Mouse (Mus musculus): ENCODE measurements at regions not wholly inside any gene's neighbourhood (a gene's known extent, or its start where the extent isn't known, plus 50 kb on each side); places are given as distances from the start of the nearest gene placed in this dataset.

DNA sequence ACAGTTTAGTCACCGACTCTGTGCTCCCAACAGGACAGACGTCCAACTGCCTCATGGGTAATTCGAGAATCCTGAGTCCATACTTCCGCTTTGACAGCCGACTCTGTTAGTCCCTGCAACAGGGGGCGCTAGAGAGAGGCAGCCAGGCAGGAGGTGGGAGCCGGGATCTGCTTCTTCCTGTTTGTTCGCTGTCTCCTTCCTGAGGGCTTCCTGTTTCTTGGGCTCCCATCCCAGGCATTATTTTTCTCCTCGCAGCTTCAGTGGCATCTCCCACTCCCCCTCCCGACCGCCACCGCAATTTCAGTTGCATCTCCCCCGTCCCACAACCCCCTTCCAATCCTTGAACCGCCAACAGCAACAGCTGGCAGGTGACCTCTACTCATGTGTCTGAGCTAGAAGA, 211.1 kb downstream of the Xxylt1 start:
- Histone ChIP-seq H3K9me3 (ENCODE audit: control insufficient read depth) (no peaks in the 10 kb centered on the region), H3K4me2 (replicated peaks; ENCODE audit: low read depth) (no peak overlapping the region), H3K4me1 (replicated peaks; ENCODE audit: control insufficient read depth, insufficient read depth, low read length) (0 out of 2 replicates have a peak, but pooled peaks cover 4% of the 10 kb centered on the region), H3K27me3 (replicated peaks; ENCODE audit: control insufficient read depth, insufficient read depth, low read length) (no peaks in the 10 kb centered on the region), H3K27ac (ENCODE audit: low read depth, low read length) (no peak overlapping the region), H3K36me3 (ENCODE audit: control insufficient read depth, insufficient read depth) (no peaks in the 10 kb centered on the region), H3K4me3 (ENCODE audit: low read depth, low read length) (no peak overlapping the region), H3K9ac (ENCODE audit: low read depth, low read length) (no peak overlapping the region)
- ATAC-seq, result no peak
- peak; percentile 70 for TF ChIP-seq CTCF (IDR thresholded peaks at IDR 0.05; ENCODE audit: low read depth)
- WGBS, result 65% methylated on average over 14 of the region's 14 CpGs

DNA sequence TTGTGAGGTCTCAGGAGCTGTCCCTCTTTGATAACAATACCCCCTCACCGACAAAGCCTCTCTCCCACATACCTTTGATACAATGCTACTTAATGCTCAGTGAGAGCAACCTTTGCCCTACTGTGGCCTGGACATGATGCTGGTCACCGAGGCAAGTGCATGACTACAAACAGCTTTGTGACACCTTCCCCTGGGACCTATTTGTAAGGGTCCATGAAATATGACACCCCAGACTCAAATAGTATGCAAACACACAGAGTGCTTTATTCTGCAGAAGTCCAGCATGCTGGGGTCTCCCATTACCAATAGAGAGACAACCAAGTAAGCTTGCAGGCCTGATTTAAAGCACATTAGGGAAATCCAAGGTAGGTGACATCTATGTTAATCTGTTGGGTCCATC, 210.6 kb downstream of the Xxylt1 start:
- WGBS, result 36% methylated on average over 2 of the region's 2 CpGs
- no peak overlapping the region for H3K4me2 ChIP-seq (replicated peaks; ENCODE audit: low read depth)
- H3K27ac ChIP-seq (ENCODE audit: low read depth, low read length), result no peak overlapping the region
- ATAC-seq, result no peak
- no peak for TF ChIP-seq CTCF (IDR thresholded peaks at IDR 0.05; ENCODE audit: low read depth)
- H3K27me3 ChIP-seq (replicated peaks; ENCODE audit: control insufficient read depth, insufficient read depth, low read length), result no peaks in the 10 kb centered on the region
- H3K9ac ChIP-seq (ENCODE audit: low read depth, low read length), result no peak overlapping the region
- no peaks in the 10 kb centered on the region for H3K36me3 ChIP-seq (ENCODE audit: control insufficient read depth, insufficient read depth)
- H3K4me1 ChIP-seq (replicated peaks; ENCODE audit: control insufficient read depth, insufficient read depth, low read length), result 0 out of 2 replicates have a peak, but pooled peaks cover 4% of the 10 kb centered on the region
- no peak overlapping the region for H3K4me3 ChIP-seq (ENCODE audit: low read depth, low read length)
- no peaks in the 10 kb centered on the region for H3K9me3 ChIP-seq (ENCODE audit: control insufficient read depth)

DNA sequence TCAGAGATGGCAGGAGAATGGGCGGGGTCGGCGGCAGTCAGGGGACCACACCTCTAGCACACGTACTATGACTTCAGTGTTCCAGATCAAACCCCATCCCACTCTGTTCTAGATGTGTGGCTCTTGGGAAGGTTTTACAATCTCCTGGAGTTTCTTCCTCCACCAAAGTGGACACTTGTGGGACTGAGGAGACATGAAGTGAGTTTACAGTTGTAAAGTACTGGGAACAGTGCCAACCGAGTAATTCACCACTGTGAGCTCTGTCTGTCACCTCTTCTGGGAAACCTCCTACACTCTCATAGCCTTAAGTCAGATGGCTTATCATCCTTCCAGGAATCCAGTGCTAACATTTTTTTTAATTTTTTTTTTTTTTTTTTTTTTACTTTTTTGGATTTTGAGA, 209.1 kb downstream of the Xxylt1 start:
- peak; percentile 61 for ATAC-seq
- Histone ChIP-seq H3K27ac (ENCODE audit: low read depth, low read length) (no peak overlapping the region), H3K27me3 (replicated peaks; ENCODE audit: control insufficient read depth, insufficient read depth, low read length) (no peaks in the 10 kb centered on the region), H3K4me1 (replicated peaks; ENCODE audit: control insufficient read depth, insufficient read depth, low read length) (0 out of 2 replicates have a peak, but pooled peaks cover 4% of the 10 kb centered on the region), H3K36me3 (ENCODE audit: control insufficient read depth, insufficient read depth) (no peaks in the 10 kb centered on the region), H3K9ac (ENCODE audit: low read depth, low read length) (no peak overlapping the region), H3K9me3 (ENCODE audit: control insufficient read depth) (no peaks in the 10 kb centered on the region), H3K4me3 (ENCODE audit: low read depth, low read length) (no peak overlapping the region), H3K4me2 (replicated peaks; ENCODE audit: low read depth) (no peak overlapping the region)
- WGBS, result 64% methylated on average over 5 of the region's 5 CpGs
- no peak for TF ChIP-seq CTCF (IDR thresholded peaks at IDR 0.05; ENCODE audit: low read depth)

DNA sequence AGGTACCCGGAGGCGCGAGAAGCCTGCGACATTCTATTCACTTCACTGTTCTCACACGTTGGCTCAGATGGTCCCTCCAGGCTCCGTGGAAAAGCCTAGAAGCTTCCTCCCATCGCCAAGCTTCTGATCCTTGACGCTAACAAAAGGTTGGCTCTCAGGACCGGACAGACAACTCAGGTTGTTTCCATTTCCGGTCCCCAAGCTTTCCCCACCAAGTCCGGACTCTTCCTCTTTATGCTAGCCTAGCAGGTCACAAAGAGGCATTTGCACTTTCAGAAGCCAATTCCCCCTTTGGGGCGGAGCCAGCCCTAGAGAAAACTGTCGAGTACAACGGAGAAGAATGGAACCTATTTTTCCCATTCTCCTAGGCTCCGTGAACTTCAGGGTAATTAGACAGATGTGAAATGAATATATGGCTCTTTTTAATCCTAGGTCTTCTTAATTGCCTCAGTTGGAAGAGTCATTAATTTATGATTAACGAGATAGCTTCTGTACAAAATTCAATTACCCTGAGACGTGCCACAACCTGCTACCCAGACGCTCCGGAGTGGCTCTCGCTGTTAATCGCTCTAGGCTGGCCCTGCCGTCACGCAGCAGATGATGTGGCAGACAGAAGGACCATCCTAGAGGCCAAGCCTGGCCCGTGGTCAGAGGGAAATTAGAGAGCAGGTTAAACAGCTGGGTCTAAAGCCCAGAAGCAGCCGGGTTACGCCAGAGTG, 207.6 kb downstream of the Xxylt1 start:
- H3K27me3 ChIP-seq (replicated peaks; ENCODE audit: control insufficient read depth, insufficient read depth, low read length), result no peaks in the 10 kb centered on the region
- H3K4me3 ChIP-seq (ENCODE audit: low read depth, low read length), result no peak overlapping the region
- no peak for ATAC-seq
- H3K4me1 ChIP-seq (replicated peaks; ENCODE audit: control insufficient read depth, insufficient read depth, low read length), result 0 out of 2 replicates have a peak, but pooled peaks cover 4% of the 10 kb centered on the region
- H3K4me2 ChIP-seq (replicated peaks; ENCODE audit: low read depth), result peak overlapping the region; percentile 27; the same call in 1 of the 2 replicates
- 62% methylated on average over 26 of the region's 26 CpGs for WGBS
- no peak for TF ChIP-seq CTCF (IDR thresholded peaks at IDR 0.05; ENCODE audit: low read depth)
- H3K27ac ChIP-seq (ENCODE audit: low read depth, low read length), result no peak overlapping the region
- H3K9me3 ChIP-seq (ENCODE audit: control insufficient read depth), result no peaks in the 10 kb centered on the region
- no peaks in the 10 kb centered on the region for H3K36me3 ChIP-seq (ENCODE audit: control insufficient read depth, insufficient read depth)
- H3K9ac ChIP-seq (ENCODE audit: low read depth, low read length), result no peak overlapping the region

DNA sequence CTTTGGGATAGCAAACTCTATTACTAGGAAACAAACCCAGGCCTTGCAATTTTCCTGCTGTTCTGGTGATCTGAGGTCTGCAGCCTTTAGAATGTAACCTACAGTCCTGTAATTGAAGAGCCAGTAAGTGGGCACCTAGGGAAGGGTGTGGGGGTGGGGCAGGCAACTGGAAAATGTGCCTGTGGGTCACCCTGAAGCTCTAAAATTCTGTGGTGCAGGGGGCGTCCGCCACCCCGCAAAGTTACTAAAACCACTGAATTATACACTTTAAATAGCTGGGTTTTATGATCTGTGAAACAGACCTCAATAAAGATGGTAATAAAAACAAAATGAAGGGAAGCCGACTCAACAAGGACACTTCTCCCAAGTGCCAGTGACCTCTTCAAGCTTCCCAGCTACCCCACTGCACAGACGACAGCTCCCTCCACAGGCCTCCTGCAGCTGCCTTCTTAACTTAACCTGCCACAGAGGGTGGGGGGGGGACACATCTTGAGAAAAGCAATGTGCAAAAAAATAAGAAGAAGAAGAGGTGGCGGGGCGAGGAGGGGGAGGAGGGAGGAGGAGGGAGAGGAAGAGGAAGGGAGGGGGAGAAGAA, 205.9 kb downstream of the Xxylt1 start:
- Histone ChIP-seq H3K36me3 (ENCODE audit: control insufficient read depth, insufficient read depth) (no peaks in the 10 kb centered on the region), H3K27ac (ENCODE audit: low read depth, low read length) (no peak overlapping the region), H3K9ac (ENCODE audit: low read depth, low read length) (no peak overlapping the region), H3K27me3 (replicated peaks; ENCODE audit: control insufficient read depth, insufficient read depth, low read length) (no peaks in the 10 kb centered on the region), H3K9me3 (ENCODE audit: control insufficient read depth) (no peaks in the 10 kb centered on the region), H3K4me1 (replicated peaks; ENCODE audit: control insufficient read depth, insufficient read depth, low read length) (0 out of 2 replicates have a peak, but pooled peaks cover 4% of the 10 kb centered on the region), H3K4me2 (replicated peaks; ENCODE audit: low read depth) (no peak overlapping the region), H3K4me3 (ENCODE audit: low read depth, low read length) (no peak overlapping the region)
- no peak for ATAC-seq
- 44% methylated on average over 7 of the region's 7 CpGs for WGBS
- peak; percentile 61 for TF ChIP-seq CTCF (IDR thresholded peaks at IDR 0.05; ENCODE audit: low read depth)

DNA sequence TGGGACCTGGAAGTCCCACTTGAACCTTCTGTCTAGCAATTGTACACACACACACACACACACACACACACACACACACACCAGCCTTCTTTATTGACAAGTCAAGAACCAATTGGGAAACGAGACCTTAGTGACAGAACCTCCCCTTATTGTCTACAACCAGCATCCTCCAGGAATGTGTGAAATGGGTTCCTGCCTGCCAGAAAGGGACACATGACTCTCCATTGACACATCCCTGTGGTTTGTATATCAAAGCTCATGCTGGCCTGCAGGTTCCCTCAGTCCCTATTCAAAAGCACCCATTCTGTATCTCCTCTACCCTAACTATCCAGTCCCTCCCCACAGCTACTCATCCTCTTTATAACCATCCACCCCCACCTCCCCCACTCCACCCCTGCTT, 202.4 kb downstream of the Xxylt1 start:
- Histone ChIP-seq H3K4me2 (replicated peaks; ENCODE audit: low read depth) (no peak overlapping the region), H3K27ac (ENCODE audit: low read depth, low read length) (no peak overlapping the region), H3K4me3 (ENCODE audit: low read depth, low read length) (no peak overlapping the region), H3K36me3 (ENCODE audit: control insufficient read depth, insufficient read depth) (no peaks in the 10 kb centered on the region), H3K9ac (ENCODE audit: low read depth, low read length) (no peak overlapping the region), H3K9me3 (ENCODE audit: control insufficient read depth) (no peaks in the 10 kb centered on the region), H3K4me1 (replicated peaks; ENCODE audit: control insufficient read depth, insufficient read depth, low read length) (peaks cover 3% of the 10 kb centered on the region), H3K27me3 (replicated peaks; ENCODE audit: control insufficient read depth, insufficient read depth, low read length) (no peaks in the 10 kb centered on the region)
- no peak for TF ChIP-seq CTCF (IDR thresholded peaks at IDR 0.05; ENCODE audit: low read depth)
- ATAC-seq, result no peak
- 87% methylated on average over 1 of the region's 1 CpGs for WGBS

All from intestine, postnatal 0 days (tissue).